Mouse (Mus musculus) megakaryocyte-erythroid progenitor cell, adult 5-6 weeks (primary cell): Measurements from ENCODE around the gene Trnp1. TPM values are rescaled to one million over a fixed set of nuclear protein-coding genes. Genes with fewer than 3 reads are reported as not detected.
A peak's percentile ranks its signal among the peaks of the same experiment; 100 is the strongest.

Source experiments
- ATAC-seq: replicated peaks from 2 replicates; pipeline ENCODE4 v1.8.0; 2016; ENCODE audit warnings: mild to moderate bottlenecking, inconsistent platforms; ENCODE audit not compliant: severe bottlenecking, poor library complexity, low FRiP score, low TSS enrichment
- total RNA-seq, 2 experiments: library from RNA; stranded (forward) in 1 of 2; stranded (reverse) in 1 of 2; fragments of 200-1000, 215-1000 nt in 1 of 2; fragments of >200 nt in 1 of 2; fragmentation: Nextera tagmentation in 1 of 2; gene quantifications; 2 replicates each; pipeline ENCODE4 v1.2.3; 2014 to 2017

Trnp1 gene
- total RNA-seq, 2 experiments from 2014 or later, result 3.9 TPM; not detected in 1

DNA sequence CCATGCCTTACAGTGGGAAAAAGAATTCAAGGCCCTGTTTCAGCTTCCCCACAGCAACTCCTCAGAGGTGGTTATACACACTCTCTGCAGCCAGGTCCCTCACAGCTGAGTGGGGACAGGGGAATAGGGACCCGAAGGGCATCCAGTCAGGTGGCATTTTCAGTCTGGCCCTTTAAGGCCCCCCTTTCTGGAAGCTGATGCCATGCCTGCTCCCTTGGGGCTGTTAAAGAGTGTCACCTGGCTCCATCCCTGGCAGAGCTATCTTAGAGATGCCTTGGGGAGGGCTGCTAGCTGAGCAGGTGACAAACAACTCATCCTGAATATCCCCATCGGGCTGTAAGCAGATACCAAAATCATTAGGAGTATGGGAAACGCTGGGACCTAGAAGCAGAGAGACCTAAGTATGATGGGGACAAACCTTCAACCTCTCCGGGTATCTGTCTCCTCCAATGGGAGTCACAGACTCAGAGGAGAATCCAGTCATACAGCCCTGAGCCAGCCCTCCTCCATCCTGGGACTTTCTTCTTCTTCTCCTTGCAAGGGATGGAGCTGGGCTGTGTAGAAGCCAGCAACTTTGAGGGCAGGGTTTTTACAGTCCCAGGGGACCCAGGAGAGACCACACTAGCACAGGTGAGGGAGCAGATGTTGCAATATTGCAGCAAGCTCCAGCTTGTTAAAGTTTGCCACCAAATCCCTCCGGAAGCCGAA, 1.5 kb downstream of the Trnp1 start:
- no peak for ATAC-seq

DNA sequence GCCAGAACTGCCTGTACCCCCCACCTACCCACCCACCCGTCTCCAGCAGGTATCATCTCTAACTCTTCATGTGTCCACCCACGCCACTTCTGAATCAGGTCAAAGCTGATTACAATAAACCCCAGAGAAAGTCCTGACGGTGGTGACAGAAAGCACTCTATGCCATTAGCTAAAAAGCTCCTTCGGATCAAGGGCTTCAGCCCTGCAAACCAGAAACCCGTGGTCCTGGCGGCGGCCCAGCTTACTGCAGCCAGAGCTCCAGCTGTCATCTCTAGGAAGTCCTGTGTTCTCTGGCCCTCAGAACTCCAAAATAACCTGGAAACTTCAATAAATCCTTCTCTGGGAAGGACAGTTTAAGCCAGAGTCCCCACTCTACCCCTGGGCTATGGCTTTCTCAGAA, 2.6 kb downstream of the Trnp1 start:
- no peak for ATAC-seq

GRCm38 (mm10) chr4:133494867-133495266, 3.5 kb downstream of the Trnp1 start:
- ATAC-seq, result no peak

DNA sequence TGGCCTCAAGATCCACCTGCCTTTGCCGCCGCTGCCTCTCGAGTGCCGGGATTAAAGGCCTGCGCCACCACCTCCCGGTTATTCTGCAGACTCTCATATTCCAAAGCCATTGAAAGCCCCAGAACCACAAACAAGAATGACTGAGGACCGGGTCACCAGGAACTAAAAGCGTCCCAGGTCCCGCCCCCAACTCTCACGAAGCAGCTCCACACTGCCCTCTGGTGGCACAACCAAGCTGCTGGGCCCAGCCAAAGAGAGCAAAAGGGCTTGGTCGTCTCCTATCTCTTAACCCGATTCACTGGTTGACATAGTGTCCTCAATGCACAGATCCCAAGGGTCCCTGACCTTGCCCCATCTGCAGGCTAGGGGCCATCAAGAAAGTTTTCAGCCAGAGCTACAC, 3.9 kb downstream of the Trnp1 start:
- ATAC-seq, result peak; percentile 70

- peak; percentile 25; the same call in 1 of the 2 replicates for ATAC-seq
These were observed 4.5 kb downstream of the Trnp1 start for GRCm38 (mm10) chr4:133493895-133494294.

- no peak for ATAC-seq
These were observed 6.5 kb downstream of the Trnp1 start for GRCm38 (mm10) chr4:133491800-133492199.

GRCm38 (mm10) chr4:133489489-133490245, 8.7 kb downstream of the Trnp1 start:
- ATAC-seq, result no peak

GRCm38 (mm10) chr4:133488619-133489392, 9.5 kb downstream of the Trnp1 start:
- peak; percentile 32; the same call in 1 of the 2 replicates for ATAC-seq

DNA sequence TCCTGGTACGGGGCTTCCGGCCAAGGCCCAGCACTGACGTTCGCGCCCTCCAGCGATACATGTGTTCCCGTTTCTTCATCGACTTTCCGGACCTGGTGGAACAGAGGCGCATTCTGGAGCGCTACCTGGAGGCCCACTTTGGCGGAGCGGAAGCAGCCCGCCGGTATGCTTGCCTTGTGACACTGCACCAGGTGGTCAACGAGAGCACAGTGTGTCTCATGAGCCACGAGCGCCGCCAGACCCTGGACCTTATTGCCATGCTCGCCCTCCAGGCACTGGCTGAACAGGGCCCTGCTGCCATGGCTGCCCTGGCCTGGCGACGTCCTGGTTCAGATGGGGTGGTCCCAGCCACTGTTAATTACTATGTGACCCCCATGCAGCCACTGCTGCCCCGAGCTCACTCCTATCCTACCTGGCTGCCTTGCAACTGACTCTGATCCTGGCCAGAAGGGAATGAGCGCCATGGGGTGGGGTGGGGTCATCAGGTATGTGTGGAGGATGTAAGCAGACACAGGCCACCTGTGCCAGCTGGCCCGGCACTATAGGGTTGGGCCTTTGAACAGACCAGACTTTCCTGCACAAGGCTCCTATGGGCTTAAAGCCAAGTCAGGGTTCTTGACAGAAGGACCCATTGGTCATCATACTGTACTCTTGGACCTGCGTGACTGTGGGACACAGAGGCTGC, 11.5 kb downstream of the Trnp1 start:
- no peak for ATAC-seq

DNA sequence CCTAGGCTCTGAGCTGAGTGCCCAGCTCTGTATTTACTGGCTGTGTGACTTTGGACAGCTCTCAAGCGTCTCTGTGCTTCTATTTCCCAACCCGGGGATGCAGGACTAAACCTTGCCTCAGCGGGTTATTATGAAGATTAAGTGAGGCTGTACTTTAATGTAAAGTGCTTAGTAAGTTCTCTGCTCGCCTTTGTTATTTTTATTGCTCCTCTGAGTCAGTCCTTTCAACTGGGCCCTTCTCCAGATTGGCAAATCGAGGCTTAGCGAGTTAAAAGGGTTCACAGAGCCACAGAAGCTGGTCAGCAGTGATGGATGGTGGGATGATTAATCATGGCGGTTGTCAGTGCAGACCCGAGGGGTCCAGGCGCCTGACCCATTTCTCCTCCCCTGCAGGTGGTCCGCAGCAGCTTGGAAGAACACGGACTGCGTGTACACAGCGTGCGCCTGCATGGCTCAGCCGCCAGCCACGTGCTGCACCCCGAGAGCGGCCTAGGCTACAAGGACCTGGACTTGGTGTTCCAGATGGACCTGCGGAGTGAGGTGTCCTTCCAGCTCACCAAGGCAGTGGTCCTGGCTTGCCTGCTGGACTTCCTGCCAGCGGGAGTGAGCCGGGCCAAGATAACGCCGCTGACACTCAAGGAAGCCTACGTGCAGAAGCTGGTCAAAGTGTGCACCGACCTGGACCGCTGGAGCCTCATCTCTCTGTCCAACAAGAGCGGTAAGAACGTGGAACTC, 12.5 kb downstream of the Trnp1 start:
- ATAC-seq, result no peak

DNA sequence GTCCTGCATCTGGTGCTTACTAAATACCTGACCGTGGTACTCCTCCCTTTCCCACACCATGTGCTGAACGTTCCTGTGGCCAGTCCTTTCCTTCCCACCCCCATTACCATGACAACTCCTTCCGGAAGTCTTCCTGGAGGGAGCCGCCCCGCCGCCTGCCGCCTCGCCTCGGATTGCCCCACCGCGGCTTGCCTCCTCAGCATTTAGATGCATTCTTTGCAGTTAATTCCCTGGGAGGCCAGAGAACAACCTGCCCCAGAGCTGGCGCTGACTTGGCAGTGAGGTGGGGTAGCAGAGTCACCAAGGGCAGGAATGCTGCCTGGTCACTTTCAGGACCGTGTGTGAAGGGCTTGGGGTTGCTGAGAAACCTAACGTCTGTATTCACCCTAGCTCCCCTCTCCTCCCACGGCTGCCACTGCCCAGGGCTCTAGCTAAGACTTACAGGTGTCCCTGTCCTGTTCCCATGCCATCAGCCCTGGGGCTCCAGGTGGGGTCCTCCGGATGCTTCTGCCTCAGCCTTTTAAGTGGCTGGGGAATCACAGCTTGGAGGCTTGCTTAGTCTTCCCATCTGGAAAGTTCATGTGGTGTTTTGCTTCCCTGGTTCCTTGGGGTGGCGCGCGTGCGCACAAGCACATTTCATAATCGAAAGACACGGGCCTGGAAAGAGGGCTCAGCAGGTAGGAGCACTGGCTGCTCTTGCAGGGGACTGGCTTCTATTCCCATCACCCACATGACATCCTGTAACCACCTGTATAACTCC, 13.9 kb downstream of the Trnp1 start:
- no peak for ATAC-seq

- no peak for ATAC-seq
These were observed 15.9 kb downstream of the Trnp1 start for GRCm38 (mm10) chr4:133482479-133482878.

- ATAC-seq, result no peak
These were observed 16.9 kb downstream of the Trnp1 start for GRCm38 (mm10) chr4:133481488-133481887.

DNA sequence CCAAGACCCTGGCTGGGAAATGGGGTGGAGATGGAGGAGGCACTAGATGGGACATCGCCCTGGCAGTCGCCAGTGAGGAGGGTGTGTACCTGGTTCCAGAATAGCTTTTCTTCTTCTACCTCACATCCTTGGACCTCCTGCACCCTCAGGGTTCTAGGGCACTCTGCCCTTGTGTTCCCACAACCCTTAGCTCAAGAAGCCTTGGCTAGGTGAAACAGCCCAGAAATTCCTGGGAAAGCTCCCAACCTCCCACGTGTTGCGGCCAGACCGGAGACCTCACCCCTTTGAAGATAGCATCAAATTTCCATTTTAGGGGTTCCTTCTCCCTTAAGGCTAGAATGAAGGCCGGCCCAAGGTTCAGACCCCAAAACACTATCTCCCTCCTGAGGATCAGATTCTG, 17.6 kb downstream of the Trnp1 start:
- ATAC-seq, result no peak

DNA sequence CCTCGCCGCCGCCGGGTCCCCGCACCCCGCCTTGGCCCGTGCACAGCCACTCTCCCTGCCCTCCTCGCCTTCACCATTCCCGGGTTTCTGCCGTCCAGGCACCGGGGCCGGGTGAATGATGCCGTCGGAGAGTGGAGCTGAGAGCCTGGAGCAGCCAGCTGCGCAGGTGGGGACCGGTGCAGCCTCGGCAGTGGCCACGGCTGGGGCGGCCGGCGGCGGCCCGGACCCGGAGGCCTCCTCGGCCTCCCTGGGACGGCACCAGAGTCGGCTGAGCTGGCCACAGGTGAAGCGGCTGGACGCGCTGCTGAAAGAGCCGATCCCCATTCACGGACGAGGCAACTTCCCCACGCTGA, 18.2 kb downstream of the Trnp1 start:
- ATAC-seq, result no peak

- peak; percentile 98 for ATAC-seq
These were observed 18.7 kb downstream of the Trnp1 start, which contains the start of gene Tent5b for GRCm38 (mm10) chr4:133479458-133480184. TSS of gene Tent5b (plus strand) at chr4:133480132.

DNA sequence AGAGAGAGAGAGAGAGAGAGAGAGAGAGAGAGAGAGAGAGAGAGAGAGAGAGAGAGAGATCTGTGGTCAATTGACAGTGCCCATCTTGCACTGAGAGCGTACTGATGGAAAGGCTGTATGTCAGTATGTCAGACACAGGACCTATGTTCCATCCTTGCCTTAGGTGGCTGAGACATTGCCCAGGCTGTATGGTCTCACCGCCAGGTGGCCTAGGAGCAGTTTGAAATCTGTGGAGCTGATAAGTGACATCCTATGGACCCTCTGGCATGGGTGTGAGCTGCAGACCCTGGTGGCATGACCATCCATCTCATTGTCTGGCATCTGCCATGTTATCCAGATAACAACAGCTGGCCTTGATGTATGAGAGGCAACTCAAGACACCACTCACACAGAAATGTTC, 24.5 kb downstream of the Trnp1 start:
- ATAC-seq, result no peak
